Mouse (Mus musculus) v-Abl transformed pro-B cells (cell line): ENCODE data around the gene Axl.
"Not testable (repeated sequence)": the region's sequence is repeated elsewhere in the genome, so short reads cannot be mapped to it uniquely, and the experiment has no call there.

Experiments
- in situ Hi-C, 2 experiments: fragments of 400-800 bp; cut with MboI; formaldehyde crosslinking; loops; one replicate each; pipeline ENCODE4 v1.15.1; 2025; ENCODE audit not compliant: unreplicated experiment in 2 of 2

Axl gene

GRCm38 (mm10) chr7:25798540-25798939 is 10.0 kb upstream of the Axl start:
- in situ Hi-C loops = no loop called here

GRCm38 (mm10) chr7:25794775-25795174 is 6.3 kb upstream of the Axl start:
- in situ Hi-C loops = no loop called here

GRCm38 (mm10) chr7:25793679-25794078 is 5.2 kb upstream of the Axl start:
- in situ Hi-C loops = no loop called here

GRCm38 (mm10) chr7:25792966-25793365 is 4.5 kb upstream of the Axl start:
- in situ Hi-C loops = not testable (repeated sequence)

- in situ Hi-C loops = no loop called here
These were observed 2.1 kb upstream of the Axl start for GRCm38 (mm10) chr7:25790615-25791014.

- in situ Hi-C loops = no loop called here
These were observed 580 bp upstream of the Axl start for GRCm38 (mm10) chr7:25789129-25789440.

GRCm38 (mm10) chr7:25787456-25788219 is 867 bp downstream of the Axl start:
- in situ Hi-C loops = no loop called here

- in situ Hi-C loops = no loop called here
These were observed 1.5 kb downstream of the Axl start for GRCm38 (mm10) chr7:25786974-25787373.

GRCm38 (mm10) chr7:25785752-25786151 is 2.8 kb downstream of the Axl start:
- in situ Hi-C loops = no loop called here

- in situ Hi-C loops = no loop called here
These were observed 3.7 kb downstream of the Axl start for GRCm38 (mm10) chr7:25784808-25785207.

- in situ Hi-C loops = no loop called here
These were observed 4.8 kb downstream of the Axl start for GRCm38 (mm10) chr7:25783746-25784145.

- in situ Hi-C loops = no loop called here
These were observed 5.8 kb downstream of the Axl start for GRCm38 (mm10) chr7:25782744-25783143.

- in situ Hi-C loops = no loop called here
These were observed 6.4 kb downstream of the Axl start for GRCm38 (mm10) chr7:25781937-25782610.

- in situ Hi-C loops = no loop called here
These were observed 7.1 kb downstream of the Axl start for GRCm38 (mm10) chr7:25781321-25781936.

- in situ Hi-C loops = no loop called here
These were observed 7.8 kb downstream of the Axl start for GRCm38 (mm10) chr7:25780753-25781152.

- in situ Hi-C loops = no loop called here
These were observed 8.5 kb downstream of the Axl start for GRCm38 (mm10) chr7:25780021-25780420.

- in situ Hi-C loops = loop anchor here (25.0 kb wide), 4 partner anchors 1369 to 1681 kb away; partner anchors contain the start of genes Zfp61 (in 2 of the 2), Zfp94 (in 2 of the 2) and Zfp180 (in 1 of the 2)
These were observed 20.3 kb downstream of the Axl start for GRCm38 (mm10) chr7:25768229-25768628.

- in situ Hi-C loops = loop anchor here (25.0 kb wide), 4 partner anchors 1371 to 1679 kb away; partner anchors contain the start of genes Zfp61 (in 2 of the 2), Zfp94 (in 2 of the 2) and Zfp180 (in 1 of the 2)
These were observed 22.4 kb downstream of the Axl start for GRCm38 (mm10) chr7:25766108-25766507.

- in situ Hi-C loops = loop anchor here (25.0 kb wide), 4 partner anchors 1373 to 1677 kb away; partner anchors contain the start of genes Zfp61 (in 2 of the 2), Zfp94 (in 2 of the 2) and Zfp180 (in 1 of the 2)
These were observed 24.3 kb downstream of the Axl start for GRCm38 (mm10) chr7:25764221-25764620.

- in situ Hi-C loops = loop anchor here (25.0 kb wide), 4 partner anchors 1374 to 1676 kb away; partner anchors contain the start of genes Zfp61 (in 2 of the 2), Zfp94 (in 2 of the 2) and Zfp180 (in 1 of the 2)
These were observed 24.8 kb downstream of the Axl start for GRCm38 (mm10) chr7:25763678-25764077.

GRCm38 (mm10) chr7:25761354-25761753 is 27.2 kb downstream of the Axl start:
- in situ Hi-C loops = loop anchor here (25.0 kb wide), 4 partner anchors 1376 to 1674 kb away; partner anchors contain the start of genes Zfp61 (in 2 of the 2), Zfp94 (in 2 of the 2) and Zfp180 (in 1 of the 2)
